Mouse (Mus musculus) intestine, embryonic 14.5 days (tissue): ENCODE data around the gene Copz2. TPM values are rescaled to one million over a fixed set of nuclear protein-coding genes. Genes with fewer than 3 reads are reported as not detected.

Source experiments
- ATAC-seq: fragments of 200-750 bp; cut with Nextera tagmentation; replicated peaks from 2 replicates; pipeline ENCODE4 v1.8.0; 2017; ENCODE audit warnings: low read depth, moderate number of reproducible peaks, moderate TSS enrichment, moderate library complexity; ENCODE audit not compliant: low FRiP score, low TSS enrichment
- DNase-seq: peaks from one replicate; pipeline ENCODE4 v3.0.0-alpha.2; 2018; ENCODE audit warnings: low spot score
- H3K27ac ChIP-seq: fragments of 300-500 bp; sonication (generic); 2 replicates; pipeline ENCODE4 v1.5.1; 2014; ENCODE audit warnings: low read depth, mild to moderate bottlenecking, control low read depth
- H3K27me3 ChIP-seq: fragments of 300-500 bp; sonication (generic); replicated peaks from 2 replicates; pipeline ENCODE4 v1.6.1; 2014; ENCODE audit warnings: low read length, control low read depth; ENCODE audit not compliant: control insufficient read depth, insufficient read depth
- H3K36me3 ChIP-seq: fragments of 300-500 bp; sonication (generic); 2 replicates; pipeline ENCODE4 v1.6.1; 2014; ENCODE audit warnings: low read length, control low read depth; ENCODE audit not compliant: control insufficient read depth, insufficient read depth
- H3K4me1 ChIP-seq: fragments of 300-500 bp; sonication (generic); replicated peaks from 2 replicates; pipeline ENCODE4 v1.6.1; 2014; ENCODE audit warnings: low read length, control low read depth, mixed read lengths; ENCODE audit not compliant: control insufficient read depth, insufficient read depth
- H3K4me2 ChIP-seq: fragments of 300-500 bp; sonication (generic); 2 replicates; pipeline ENCODE4 v1.6.1; 2014; ENCODE audit warnings: low read length
- H3K4me3 ChIP-seq: fragments of 300-500 bp; sonication (generic); 2 replicates; pipeline ENCODE4 v1.5.1; 2014; ENCODE audit warnings: low read depth, low read length, control low read depth, mixed read lengths
- H3K9ac ChIP-seq: fragments of 300-500 bp; sonication (generic); 2 replicates; pipeline ENCODE4 v1.6.1; 2014; ENCODE audit warnings: mild to moderate bottlenecking, low read length
- H3K9me3 ChIP-seq: fragments of 300-500 bp; sonication (generic); 2 replicates; pipeline ENCODE4 v1.6.1; 2016; ENCODE audit warnings: low read length, control low read depth; ENCODE audit not compliant: control insufficient read depth
- WGBS: fragments of 180-500 bp; shearing (Covaris S2); extraction: QIAGEN DNeasy Blood & Tissue Kit; methylation state at CpG from one replicate; pipeline ENCODE4 v1.1.7; 2014; 5-methylcytosine and 5-hydroxymethylcytosine counted together
- polyA plus RNA-seq: library from polyadenylated mRNA; unstranded; fragments of >200 nt; fragmentation: Nextera tagmentation; extraction: Ambion mirVana; gene quantifications from 2 replicates; pipeline ENCODE4 v1.2.1, GENCODE M21; 2014

The Copz2 gene
- polyA plus RNA-seq, 1 experiment from 2014 or later, result 102 TPM

GRCm38 (mm10) chr11:96824783-96825495 is 24.7 kb upstream of the Copz2 start:
- WGBS, result 33% methylated on average over 7 of the region's 7 CpGs
- Histone ChIP-seq H3K9ac (no peak overlapping the region), H3K4me3 (no peak overlapping the region), H3K4me2 (peak overlapping the region; percentile 86), H3K27me3 (no peaks in the 10 kb centered on the region), H3K9me3 (no peaks in the 10 kb centered on the region), H3K4me1 (peaks cover 57% of the 10 kb centered on the region), H3K36me3 (peaks cover 50% of the 10 kb centered on the region), H3K27ac (peak overlapping the region; percentile 75)
- peak; percentile 57 for DNase-seq
- ATAC-seq, result no peak

- DNase-seq (no peak), ATAC-seq (no peak)
- Histone ChIP-seq H3K9me3 (no peaks in the 10 kb centered on the region), H3K4me1 (peaks cover 57% of the 10 kb centered on the region), H3K27me3 (no peaks in the 10 kb centered on the region), H3K27ac (no peak overlapping the region), H3K36me3 (peaks cover 34% of the 10 kb centered on the region), H3K9ac (peak overlapping the region; percentile 16), H3K4me3 (0 out of 2 replicates have a peak overlapping the region, but pooled peaks have one; percentile 2), H3K4me2 (peak overlapping the region; percentile 26)
- 77% methylated on average over 2 of the region's 2 CpGs for WGBS
Observed at GRCm38 (mm10) chr11:96826481-96826880, 23.2 kb upstream of the Copz2 start.

GRCm38 (mm10) chr11:96827062-96827581 is 22.5 kb upstream of the Copz2 start:
- no peak overlapping the region for H3K27ac ChIP-seq
- 86% methylated on average over 12 of the region's 12 CpGs for WGBS
- no peak for DNase-seq
- peak overlapping the region; percentile 11; the same call in 1 of the 2 replicates for H3K9ac ChIP-seq
- no peak overlapping the region for H3K4me3 ChIP-seq
- no peak for ATAC-seq
- H3K9me3 ChIP-seq, result no peaks in the 10 kb centered on the region
- peaks cover 57% of the 10 kb centered on the region for H3K4me1 ChIP-seq
- peaks cover 28% of the 10 kb centered on the region for H3K36me3 ChIP-seq
- peak overlapping the region; percentile 26 for H3K4me2 ChIP-seq
- no peaks in the 10 kb centered on the region for H3K27me3 ChIP-seq

GRCm38 (mm10) chr11:96827917-96828316 is 21.8 kb upstream of the Copz2 start:
- no peak overlapping the region for H3K9ac ChIP-seq

GRCm38 (mm10) chr11:96828881-96829280 is 20.8 kb upstream of the Copz2 start:
- no peaks in the 10 kb centered on the region for H3K27me3 ChIP-seq
- H3K27ac ChIP-seq, result peak overlapping the region; percentile 97
- no peak for ATAC-seq
- peaks cover 46% of the 10 kb centered on the region for H3K4me1 ChIP-seq
- WGBS, result 12% methylated on average over 10 of the region's 10 CpGs
- no peaks in the 10 kb centered on the region for H3K9me3 ChIP-seq
- H3K4me3 ChIP-seq, result peak overlapping the region; percentile 71
- peak overlapping the region; percentile 87 for H3K4me2 ChIP-seq
- peaks cover 23% of the 10 kb centered on the region for H3K36me3 ChIP-seq
- no peak for DNase-seq
- peak overlapping the region; percentile 83 for H3K9ac ChIP-seq

More at GRCm38 (mm10) chr11:96827917-96828316, 21.8 kb upstream of the Copz2 start:
- H3K36me3 ChIP-seq, result peaks cover 23% of the 10 kb centered on the region
- no peak overlapping the region for H3K4me3 ChIP-seq
- peaks cover 54% of the 10 kb centered on the region for H3K4me1 ChIP-seq
- no peak overlapping the region for H3K27ac ChIP-seq
- DNase-seq, result no peak
- no peaks in the 10 kb centered on the region for H3K27me3 ChIP-seq
- no peak for ATAC-seq
- no peaks in the 10 kb centered on the region for H3K9me3 ChIP-seq
- no peak overlapping the region; the same call in 1 of the 2 replicates for H3K4me2 ChIP-seq
- WGBS, result 73% methylated on average over 9 of the region's 9 CpGs

- H3K4me1 ChIP-seq, result peaks cover 43% of the 10 kb centered on the region
- peak overlapping the region; percentile 83 for H3K9ac ChIP-seq
- DNase-seq, result peak; percentile 94
- peaks cover 23% of the 10 kb centered on the region for H3K36me3 ChIP-seq
- H3K27ac ChIP-seq, result peak overlapping the region; percentile 97
- ATAC-seq, result peak; percentile 72
- no peaks in the 10 kb centered on the region for H3K27me3 ChIP-seq
- peak overlapping the region; percentile 87 for H3K4me2 ChIP-seq
- WGBS, result under 1% methylated on average over 33 of the region's 33 CpGs
- no peaks in the 10 kb centered on the region for H3K9me3 ChIP-seq
- H3K4me3 ChIP-seq, result peak overlapping the region; percentile 71
Observed at GRCm38 (mm10) chr11:96829403-96829812, 20.3 kb upstream of the Copz2 start.

GRCm38 (mm10) chr11:96829813-96830538 is 19.7 kb upstream of the Copz2 start, which contains the start of gene Nfe2l1:
Gene Nfe2l1, minus strand, starts transcription at chr11:96829968.
- Histone ChIP-seq H3K4me3 (peak within 1 kb of the TSS; percentile 71), H3K27ac (peak within 1 kb of the TSS; percentile 97), H3K9ac (peak within 1 kb of the TSS; percentile 83), H3K4me1 (peaks cover 37% of the 10 kb centered on the region), H3K36me3 (peaks cover 23% of the 10 kb centered on the region), H3K9me3 (no peaks in the 10 kb centered on the region), H3K4me2 (peak within 1 kb of the TSS; percentile 87), H3K27me3 (no peaks in the 10 kb centered on the region)
- under 1% methylated on average over 51 of the region's 51 CpGs for WGBS
- DNase-seq (peak; percentile 99), ATAC-seq (peak; percentile 99)

GRCm38 (mm10) chr11:96830539-96831216 is 19.0 kb upstream of the Copz2 start:
- 19% methylated on average over 13 of the region's 13 CpGs for WGBS
- no peaks in the 10 kb centered on the region for H3K27me3 ChIP-seq
- no peaks in the 10 kb centered on the region for H3K9me3 ChIP-seq
- peaks cover 30% of the 10 kb centered on the region for H3K4me1 ChIP-seq
- H3K27ac ChIP-seq, result peak overlapping the region; percentile 94
- H3K4me3 ChIP-seq, result peak overlapping the region; percentile 71
- no peak for ATAC-seq
- peaks cover 21% of the 10 kb centered on the region for H3K36me3 ChIP-seq
- H3K4me2 ChIP-seq, result peak overlapping the region; percentile 60
- DNase-seq, result no peak
- peak overlapping the region; percentile 75 for H3K9ac ChIP-seq
